7 mouse cellular contexts compared by ENCODE assay signal in genomic region chr5:86066551-86066929, GRCm38 (mm10). TPM values are rescaled to one million over a fixed set of nuclear protein-coding genes. Genes with fewer than 3 reads are reported as not detected.
DNase-seq lines count a peak whose midpoint lies in the region; ATAC-seq lines count a peak whose summit lies in the region.

No protein-coding gene starts in this region.

- no peaks in the 10 kb centered on the region for H3K36me3 ChIP-seq in embryonic facial prominence, embryonic 10.5 days (replicated peaks)
- no peaks in the 10 kb centered on the region for H3K36me3 ChIP-seq in limb, embryonic 10.5 days
- H3K36me3 ChIP-seq in midbrain, embryonic 13.5 days, result no peaks in the 10 kb centered on the region

- H3K4me3 ChIP-seq in embryonic facial prominence, embryonic 10.5 days, result peak overlapping the region; percentile 87
- peak overlapping the region; percentile 86 for H3K4me3 ChIP-seq in limb, embryonic 10.5 days
- peak overlapping the region; percentile 73 for H3K4me3 ChIP-seq in midbrain, embryonic 13.5 days (replicated peaks)

- peak; percentile 56 for ATAC-seq in granulocyte monocyte progenitor cell, adult 5-6 weeks (replicated peaks; ENCODE audit: poor library complexity, severe bottlenecking)
- ATAC-seq in midbrain, embryonic 13.5 days, result peak; percentile 46

- peak; percentile 92 for DNase-seq in adrenal gland, postnatal 10 days
- DNase-seq in embryonic facial prominence, embryonic 10.5 days (ENCODE audit: low spot score), result peak; percentile 90
- peak; percentile 88 for DNase-seq in kidney, adult 11 months
- DNase-seq in limb, embryonic 10.5 days (ENCODE audit: low spot score), result peak; percentile 90
- peak; percentile 84 for DNase-seq in spleen, adult 12 weeks (ENCODE audit: low spot score)

- H3K9ac ChIP-seq in midbrain, embryonic 13.5 days (replicated peaks), result peak overlapping the region; percentile 37; the same call in 1 of the 2 replicates

- 2% methylated on average over 17 of the region's 17 CpGs for WGBS in embryonic facial prominence, embryonic 10.5 days
- WGBS in limb, embryonic 10.5 days, result under 1% methylated on average over 17 of the region's 17 CpGs
- WGBS in midbrain, embryonic 13.5 days, result 2% methylated on average over 17 of the region's 17 CpGs

- peaks cover 24% of the 10 kb centered on the region for H3K4me1 ChIP-seq in embryonic facial prominence, embryonic 10.5 days
- H3K4me1 ChIP-seq in limb, embryonic 10.5 days, result peaks cover 17% of the 10 kb centered on the region
- peaks cover 24% of the 10 kb centered on the region for H3K4me1 ChIP-seq in midbrain, embryonic 13.5 days (replicated peaks)

- H3K4me2 ChIP-seq in midbrain, embryonic 13.5 days (replicated peaks), result peak overlapping the region; percentile 60

- peak overlapping the region; percentile 95 for H3K27ac ChIP-seq in embryonic facial prominence, embryonic 10.5 days (replicated peaks)
- peak overlapping the region; percentile 93 for H3K27ac ChIP-seq in limb, embryonic 10.5 days
- H3K27ac ChIP-seq in midbrain, embryonic 13.5 days, result 0 out of 2 replicates have a peak overlapping the region, but pooled peaks have one; percentile 12

- no peaks in the 10 kb centered on the region for H3K9me3 ChIP-seq in embryonic facial prominence, embryonic 10.5 days
- no peaks in the 10 kb centered on the region for H3K9me3 ChIP-seq in limb, embryonic 10.5 days (replicated peaks)
- H3K9me3 ChIP-seq in midbrain, embryonic 13.5 days, result no peaks in the 10 kb centered on the region

- H3K27me3 ChIP-seq in embryonic facial prominence, embryonic 10.5 days (replicated peaks; ENCODE audit: low read depth, poor library complexity, severe bottlenecking), result no peaks in the 10 kb centered on the region
- no peaks in the 10 kb centered on the region for H3K27me3 ChIP-seq in limb, embryonic 10.5 days (ENCODE audit: low read depth, poor library complexity, severe bottlenecking)
- no peaks in the 10 kb centered on the region for H3K27me3 ChIP-seq in midbrain, embryonic 13.5 days

RNA-seq across cellular contexts. Expression of gene Cenpc1, which starts 1.2 kb away (rescaled TPM):
- total RNA-seq in adrenal gland, postnatal 10 days (2021), result 10 to 100 TPM; 13.5 to 18.4 TPM
- 37.3 and 38.8 TPM in 2 replicates for polyA plus RNA-seq in embryonic facial prominence, embryonic 10.5 days (2016; fragmentation: Nextera tagmentation; extraction: Ambion mirVana)
- total RNA-seq in granulocyte monocyte progenitor cell, adult 5-6 weeks (2014; fragmentation: Nextera tagmentation), result 26.7 and 28.7 TPM in 2 replicates
- 43.5 and 46.1 TPM in 2 replicates for total RNA-seq in granulocyte monocyte progenitor cell, adult 5-6 weeks (2017)
- polyA plus RNA-seq in limb, embryonic 10.5 days (2016; fragmentation: Nextera tagmentation; extraction: Ambion mirVana), result 32.7 and 37.7 TPM in 2 replicates
- polyA plus RNA-seq in midbrain, embryonic 13.5 days (2015; fragmentation: Nextera tagmentation; extraction: Ambion mirVana), result 42.7 and 43.0 TPM in 2 replicates

RNA-seq across cellular contexts. Expression of gene Stap1, which starts 5.0 kb away (rescaled TPM):
- 1 to 10 TPM; 1.2 to 1.5 TPM for total RNA-seq in adrenal gland, postnatal 10 days (2021)
- polyA plus RNA-seq in embryonic facial prominence, embryonic 10.5 days (2016; fragmentation: Nextera tagmentation; extraction: Ambion mirVana), result 0.09 TPM in 1 of 2 replicates, not detected in the other
- 23.6 and 25.4 TPM in 2 replicates for total RNA-seq in granulocyte monocyte progenitor cell, adult 5-6 weeks (2014; fragmentation: Nextera tagmentation)
- total RNA-seq in granulocyte monocyte progenitor cell, adult 5-6 weeks (2017), result 43.1 and 63.2 TPM in 2 replicates
- 0.08 TPM in 1 of 2 replicates, not detected in the other for polyA plus RNA-seq in limb, embryonic 10.5 days (2016; fragmentation: Nextera tagmentation; extraction: Ambion mirVana)
- 0.28 and 0.31 TPM in 2 replicates for polyA plus RNA-seq in midbrain, embryonic 13.5 days (2015; fragmentation: Nextera tagmentation; extraction: Ambion mirVana)

Comparison
In these comparisons a context has a peak if more than half of its experiments do, and no peak if none do; other contexts are left out.
1. Peak in every context shown above with its lines: DNase-seq, ATAC-seq, H3K4me3 ChIP-seq and H3K27ac ChIP-seq.
2. H3K27ac ChIP-seq: peak in every context shown above with its lines; median percentile 95 in embryonic facial prominence, embryonic 10.5 days; 93 in limb, embryonic 10.5 days; 12 in midbrain, embryonic 13.5 days.